Mouse (Mus musculus): Measurements from ENCODE around the gene Cldn3. TPM values are rescaled to one million over a fixed set of nuclear protein-coding genes. Genes with fewer than 3 reads are reported as not detected.

Cldn3 gene
- polyA plus RNA-seq, 1 experiment from 2014 or later = 27.8 TPM

DNA sequence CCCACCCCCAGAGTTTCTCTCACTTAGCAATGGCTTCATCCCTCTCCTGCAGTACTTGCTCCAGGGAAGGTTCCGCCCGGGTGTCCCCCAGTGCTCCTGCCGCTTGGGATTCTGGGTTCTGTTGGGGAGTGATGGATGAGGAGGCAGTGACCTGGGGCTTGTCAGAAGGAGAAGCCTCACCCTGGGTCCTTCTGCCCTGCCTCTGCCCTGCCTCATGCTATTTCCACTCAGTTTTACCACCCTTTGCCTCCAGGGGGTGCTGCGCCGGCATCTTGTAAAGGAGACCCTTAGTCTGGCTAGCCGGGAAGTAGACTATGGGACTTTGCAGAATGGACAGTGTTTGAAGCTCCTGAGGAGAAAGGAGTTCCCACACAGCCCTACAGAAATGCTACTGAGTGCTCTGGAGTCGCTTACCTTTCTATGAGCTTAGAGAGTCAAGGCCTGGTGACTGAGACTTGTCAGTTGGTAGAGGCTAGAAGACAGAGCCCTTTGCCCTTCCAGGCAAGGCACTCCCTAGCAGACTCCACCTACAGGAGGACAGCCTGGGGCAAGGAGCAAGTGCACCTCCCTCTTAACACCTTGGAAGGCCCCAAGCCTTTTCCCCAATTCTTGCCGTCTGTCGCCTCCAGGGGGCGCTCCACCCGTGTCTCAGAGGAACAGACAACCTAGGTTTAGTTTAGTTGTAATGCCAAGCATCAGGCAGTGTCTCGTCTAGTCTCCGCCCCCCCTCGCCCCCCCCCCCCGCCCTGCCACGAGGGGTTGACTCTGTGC lies 26.8 kb downstream of the Cldn3 start:
- Histone ChIP-seq H3K4me1 (ENCODE audit: control insufficient read depth, insufficient read depth, low read length) (peaks cover 19% of the 10 kb centered on the region), H3K4me2 (ENCODE audit: low read depth, low read length) (peak overlapping the region; percentile 37), H3K27ac (replicated peaks; ENCODE audit: low read depth, low read length) (no peak overlapping the region), H3K4me3 (ENCODE audit: low read depth, low read length) (no peak overlapping the region; the same call in 1 of the 2 replicates), H3K9me3 (ENCODE audit: control insufficient read depth, low read length) (no peaks in the 10 kb centered on the region), H3K36me3 (ENCODE audit: control insufficient read depth, insufficient read depth, low read length) (peaks cover 4% of the 10 kb centered on the region; the same call in 1 of the 2 replicates), H3K27me3 (replicated peaks; ENCODE audit: control insufficient read depth, insufficient read depth, low read length) (no peaks in the 10 kb centered on the region), H3K9ac (ENCODE audit: low read depth, low read length) (0 out of 2 replicates have a peak overlapping the region, but pooled peaks have one; percentile 26)
- peak; percentile 61 for DNase-seq (ENCODE audit: low spot score)
- WGBS = 6% methylated on average over 13 of the region's 16 CpGs
- ATAC-seq (ENCODE audit: low read depth) = no peak

DNA sequence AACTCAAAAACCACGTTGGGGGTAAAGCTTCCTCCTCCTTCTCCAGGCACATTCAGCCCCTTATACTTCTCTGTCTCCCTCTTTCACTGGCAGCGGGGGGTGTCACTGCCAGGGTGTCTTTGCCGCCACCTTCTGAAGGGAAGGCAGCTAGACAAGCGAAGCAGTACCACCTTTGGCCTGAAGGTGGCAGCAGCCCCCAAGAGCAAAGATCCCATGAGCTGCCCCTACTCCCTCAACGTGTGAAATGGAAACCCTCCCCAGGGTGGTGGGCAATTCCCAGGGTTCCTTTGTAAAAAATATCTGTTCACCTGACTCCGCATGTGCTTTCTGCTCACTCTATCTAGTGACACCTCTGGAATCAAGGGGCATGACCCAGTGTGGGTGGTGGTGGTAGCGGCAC lies 29.5 kb downstream of the Cldn3 start:
- no peak overlapping the region for H3K4me3 ChIP-seq (ENCODE audit: low read depth, low read length)
- H3K9me3 ChIP-seq (ENCODE audit: control insufficient read depth, low read length) = no peaks in the 10 kb centered on the region
- no peak overlapping the region for H3K9ac ChIP-seq (ENCODE audit: low read depth, low read length)
- peaks cover 4% of the 10 kb centered on the region; the same call in 1 of the 2 replicates for H3K36me3 ChIP-seq (ENCODE audit: control insufficient read depth, insufficient read depth, low read length)
- WGBS = 13% methylated on average over 7 of the region's 7 CpGs
- DNase-seq (ENCODE audit: low spot score) (peak; percentile 76), ATAC-seq (ENCODE audit: low read depth) (peak; percentile 17; the same call in 1 of the 2 replicates)
- H3K27me3 ChIP-seq (replicated peaks; ENCODE audit: control insufficient read depth, insufficient read depth, low read length) = no peaks in the 10 kb centered on the region
- H3K4me2 ChIP-seq (ENCODE audit: low read depth, low read length) = no peak overlapping the region
- no peak overlapping the region for H3K27ac ChIP-seq (replicated peaks; ENCODE audit: low read depth, low read length)
- peaks cover 14% of the 10 kb centered on the region for H3K4me1 ChIP-seq (ENCODE audit: control insufficient read depth, insufficient read depth, low read length)

DNA sequence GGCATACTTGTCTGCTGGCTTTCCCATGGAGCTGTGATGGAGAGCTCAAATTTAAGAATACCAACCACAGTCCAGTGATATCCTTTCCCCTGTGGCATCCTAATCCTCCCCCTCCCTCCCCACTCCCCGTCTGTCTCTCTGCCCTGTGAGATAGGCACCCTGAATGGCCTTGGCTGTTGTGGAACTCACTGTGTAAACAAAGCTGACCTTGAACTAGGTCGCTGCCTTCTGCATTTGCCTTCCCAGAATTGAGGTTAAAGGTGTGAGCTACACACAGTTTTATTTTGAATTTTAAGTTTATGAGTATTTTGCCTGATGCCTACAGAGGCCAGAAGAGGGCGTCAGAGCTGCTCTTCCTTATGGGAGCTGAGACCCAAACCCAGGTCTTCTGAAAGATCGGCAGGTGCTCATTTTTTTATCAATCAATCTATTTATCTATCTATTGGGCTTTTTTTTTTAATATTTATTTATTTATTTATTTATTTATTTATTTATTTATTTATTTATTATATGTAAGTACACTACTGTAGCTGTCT lies 30.3 kb downstream of the Cldn3 start:
- no peaks in the 10 kb centered on the region for H3K27me3 ChIP-seq (replicated peaks; ENCODE audit: control insufficient read depth, insufficient read depth, low read length)
- no peaks in the 10 kb centered on the region for H3K36me3 ChIP-seq (ENCODE audit: control insufficient read depth, insufficient read depth, low read length)
- no peak overlapping the region for H3K27ac ChIP-seq (replicated peaks; ENCODE audit: low read depth, low read length)
- H3K4me2 ChIP-seq (ENCODE audit: low read depth, low read length) = no peak overlapping the region
- peaks cover 10% of the 10 kb centered on the region for H3K4me1 ChIP-seq (ENCODE audit: control insufficient read depth, insufficient read depth, low read length)
- H3K9ac ChIP-seq (ENCODE audit: low read depth, low read length) = no peak overlapping the region
- H3K9me3 ChIP-seq (ENCODE audit: control insufficient read depth, low read length) = no peaks in the 10 kb centered on the region
- no peak overlapping the region for H3K4me3 ChIP-seq (ENCODE audit: low read depth, low read length)
- WGBS = 53% methylated on average over 4 of the region's 4 CpGs
- ATAC-seq (ENCODE audit: low read depth) (no peak), DNase-seq (ENCODE audit: low spot score) (no peak)

DNA sequence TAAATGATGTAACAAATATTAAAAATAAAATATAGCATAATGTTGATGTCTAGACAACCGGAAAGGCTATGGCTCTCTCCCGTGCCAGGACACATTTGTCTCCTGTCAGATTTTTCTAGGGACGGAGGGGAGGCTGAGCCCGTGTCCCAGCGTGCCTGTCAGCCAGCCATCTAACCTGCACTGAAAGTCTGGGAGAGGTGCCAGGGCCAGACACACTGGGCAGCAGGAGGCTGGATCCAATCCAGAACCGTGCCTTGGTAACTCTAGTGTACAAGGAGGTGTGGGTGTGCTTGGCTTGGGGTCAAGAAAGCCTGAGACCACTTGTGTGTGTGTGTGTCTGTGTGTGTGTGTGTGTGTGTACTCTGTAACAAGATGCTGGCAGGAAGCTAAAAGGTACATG lies 35.8 kb downstream of the Cldn3 start:
- no peak overlapping the region; the same call in 1 of the 2 replicates for H3K27ac ChIP-seq (replicated peaks; ENCODE audit: low read depth, low read length)
- no peak overlapping the region for H3K4me3 ChIP-seq (ENCODE audit: low read depth, low read length)
- ATAC-seq (ENCODE audit: low read depth) (no peak), DNase-seq (ENCODE audit: low spot score) (peak; percentile 83)
- no peaks in the 10 kb centered on the region for H3K9me3 ChIP-seq (ENCODE audit: control insufficient read depth, low read length)
- peaks cover 25% of the 10 kb centered on the region for H3K4me1 ChIP-seq (ENCODE audit: control insufficient read depth, insufficient read depth, low read length)
- no peaks in the 10 kb centered on the region for H3K27me3 ChIP-seq (replicated peaks; ENCODE audit: control insufficient read depth, insufficient read depth, low read length)
- H3K4me2 ChIP-seq (ENCODE audit: low read depth, low read length) = no peak overlapping the region
- H3K36me3 ChIP-seq (ENCODE audit: control insufficient read depth, insufficient read depth, low read length) = no peaks in the 10 kb centered on the region
- WGBS = 64% methylated on average over 6 of the region's 6 CpGs
- H3K9ac ChIP-seq (ENCODE audit: low read depth, low read length) = no peak overlapping the region

DNA sequence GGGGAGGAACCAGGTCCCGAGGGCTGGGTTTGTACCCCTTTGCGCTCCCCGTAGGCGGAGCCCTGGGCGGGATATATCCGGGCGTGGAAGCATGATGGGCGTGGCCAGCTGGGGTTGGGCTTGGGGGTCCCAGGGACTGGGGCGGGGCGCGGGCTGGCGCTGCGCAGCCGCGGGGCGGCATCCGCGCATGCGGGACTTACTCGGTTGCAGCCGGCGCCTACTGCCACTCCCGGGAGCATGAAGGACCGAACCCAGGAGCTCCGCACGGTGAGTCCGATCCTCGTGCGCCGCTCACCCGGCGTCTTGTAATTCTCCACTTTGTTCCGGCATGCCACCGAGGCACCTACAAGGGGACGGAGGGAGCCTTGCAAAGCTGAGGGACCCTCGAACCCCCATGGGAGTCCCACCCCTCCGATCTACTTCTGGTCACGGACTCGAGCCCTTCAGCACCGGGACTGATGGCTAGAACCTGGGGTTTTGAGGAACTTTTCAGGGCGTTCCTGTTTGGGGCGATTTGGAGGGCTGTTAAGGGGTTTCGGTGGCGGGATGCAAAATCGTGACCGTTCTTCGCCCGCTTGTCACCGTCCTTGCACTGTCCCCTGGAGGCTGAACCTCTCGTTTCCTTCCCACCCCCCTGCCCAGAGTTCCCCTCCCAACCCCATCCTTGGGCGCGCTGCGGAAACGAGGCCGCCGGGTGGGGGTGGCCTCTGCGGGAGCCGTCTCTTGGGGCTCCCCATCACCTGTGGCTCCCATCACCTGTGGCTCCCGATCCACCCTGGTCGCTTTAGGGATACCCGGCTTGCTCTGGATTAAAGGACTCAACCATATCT lies 37.5 kb downstream of the Cldn3 start, which contains the start of gene Stx1a:
Gene Stx1a, plus strand, starts transcription at position 139 of the 830 bp plus-strand sequence.
- peak; percentile 97 for DNase-seq (ENCODE audit: low spot score)
- peak; percentile 96 for ATAC-seq (ENCODE audit: low read depth)
- Histone ChIP-seq H3K9me3 (ENCODE audit: control insufficient read depth, low read length) (no peaks in the 10 kb centered on the region), H3K27ac (replicated peaks; ENCODE audit: low read depth, low read length) (peak within 1 kb of the TSS; percentile 48; the same call in 1 of the 2 replicates), H3K27me3 (replicated peaks; ENCODE audit: control insufficient read depth, insufficient read depth, low read length) (no peaks in the 10 kb centered on the region), H3K4me2 (ENCODE audit: low read depth, low read length) (peak within 1 kb of the TSS; percentile 96), H3K4me1 (ENCODE audit: control insufficient read depth, insufficient read depth, low read length) (peaks cover 28% of the 10 kb centered on the region), H3K9ac (ENCODE audit: low read depth, low read length) (peak within 1 kb of the TSS; percentile 81), H3K36me3 (ENCODE audit: control insufficient read depth, insufficient read depth, low read length) (no peaks in the 10 kb centered on the region), H3K4me3 (ENCODE audit: low read depth, low read length) (peak within 1 kb of the TSS; percentile 83)
- WGBS = 0% methylated on average over 32 of the region's 61 CpGs

DNA sequence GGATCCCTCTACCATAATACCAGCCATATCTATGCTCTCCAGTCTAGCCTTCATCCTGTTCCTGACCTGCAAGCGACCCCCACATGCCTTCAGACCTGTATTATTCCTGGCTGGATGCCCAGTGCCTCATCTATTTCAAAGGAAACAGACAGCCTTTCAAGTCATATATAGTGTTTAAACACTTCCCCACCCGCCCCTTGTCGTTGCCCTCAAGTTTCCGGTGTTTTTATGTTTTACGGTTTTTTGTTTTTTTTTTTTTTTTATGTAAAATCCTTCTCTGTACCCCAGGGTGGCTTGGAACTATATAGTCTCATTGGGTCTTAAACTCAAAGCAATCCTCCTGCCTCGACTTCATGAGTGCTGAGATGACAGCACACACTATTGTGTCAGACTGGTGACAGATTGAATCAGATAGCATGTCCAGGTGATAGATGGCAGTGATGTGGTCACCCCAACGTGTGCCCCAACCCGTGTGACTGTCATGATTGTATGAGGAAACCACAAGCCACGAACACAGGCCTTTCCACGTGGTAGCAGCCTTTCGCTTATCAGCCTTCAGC lies 38.7 kb downstream of the Cldn3 start:
- H3K36me3 ChIP-seq (ENCODE audit: control insufficient read depth, insufficient read depth, low read length) = no peaks in the 10 kb centered on the region
- H3K27me3 ChIP-seq (replicated peaks; ENCODE audit: control insufficient read depth, insufficient read depth, low read length) = no peaks in the 10 kb centered on the region
- H3K9ac ChIP-seq (ENCODE audit: low read depth, low read length) = peak overlapping the region; percentile 81; the same call in 1 of the 2 replicates
- H3K27ac ChIP-seq (replicated peaks; ENCODE audit: low read depth, low read length) = no peak overlapping the region
- peaks cover 34% of the 10 kb centered on the region for H3K4me1 ChIP-seq (ENCODE audit: control insufficient read depth, insufficient read depth, low read length)
- no peaks in the 10 kb centered on the region for H3K9me3 ChIP-seq (ENCODE audit: control insufficient read depth, low read length)
- H3K4me2 ChIP-seq (ENCODE audit: low read depth, low read length) = peak overlapping the region; percentile 96
- ATAC-seq (ENCODE audit: low read depth) (no peak), DNase-seq (ENCODE audit: low spot score) (peak; percentile 83)
- peak overlapping the region; percentile 83 for H3K4me3 ChIP-seq (ENCODE audit: low read depth, low read length)
- WGBS = 47% methylated on average over 11 of the region's 11 CpGs

DNA sequence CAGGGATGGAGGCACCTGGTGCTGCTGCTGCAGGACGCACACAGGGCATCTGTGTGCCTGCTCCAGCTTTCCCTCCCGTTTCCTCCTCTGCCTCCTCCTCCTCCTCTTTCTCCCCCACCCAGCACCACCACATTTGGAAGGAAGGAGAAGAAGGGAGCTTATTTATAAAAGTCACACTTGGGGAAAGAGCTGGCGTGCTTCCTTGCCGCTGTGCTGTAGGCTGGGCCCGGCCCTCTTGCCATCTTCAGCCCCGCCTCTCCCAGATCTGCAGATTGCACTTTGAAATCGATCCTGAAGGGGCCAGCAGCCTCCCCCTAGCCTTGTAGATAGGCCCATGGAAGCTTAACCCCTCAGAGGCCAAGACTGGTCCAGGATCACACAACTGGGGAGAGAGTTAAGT lies 39.9 kb downstream of the Cldn3 start:
- peak overlapping the region; percentile 38; the same call in 1 of the 2 replicates for H3K9ac ChIP-seq (ENCODE audit: low read depth, low read length)
- H3K27me3 ChIP-seq (replicated peaks; ENCODE audit: control insufficient read depth, insufficient read depth, low read length) = no peaks in the 10 kb centered on the region
- 8% methylated on average over 7 of the region's 7 CpGs for WGBS
- H3K27ac ChIP-seq (replicated peaks; ENCODE audit: low read depth, low read length) = peak overlapping the region; percentile 39; the same call in 1 of the 2 replicates
- DNase-seq (ENCODE audit: low spot score) = peak; percentile 56
- no peaks in the 10 kb centered on the region for H3K36me3 ChIP-seq (ENCODE audit: control insufficient read depth, insufficient read depth, low read length)
- no peak for ATAC-seq (ENCODE audit: low read depth)
- no peaks in the 10 kb centered on the region for H3K9me3 ChIP-seq (ENCODE audit: control insufficient read depth, low read length)
- H3K4me3 ChIP-seq (ENCODE audit: low read depth, low read length) = peak overlapping the region; percentile 13; the same call in 1 of the 2 replicates
- H3K4me1 ChIP-seq (ENCODE audit: control insufficient read depth, insufficient read depth, low read length) = peaks cover 34% of the 10 kb centered on the region
- H3K4me2 ChIP-seq (ENCODE audit: low read depth, low read length) = peak overlapping the region; percentile 96

Measured in embryonic facial prominence, embryonic 14.5 days (tissue).